Mouse (Mus musculus): ENCODE measurements around the gene Akr1b7.

DNA sequence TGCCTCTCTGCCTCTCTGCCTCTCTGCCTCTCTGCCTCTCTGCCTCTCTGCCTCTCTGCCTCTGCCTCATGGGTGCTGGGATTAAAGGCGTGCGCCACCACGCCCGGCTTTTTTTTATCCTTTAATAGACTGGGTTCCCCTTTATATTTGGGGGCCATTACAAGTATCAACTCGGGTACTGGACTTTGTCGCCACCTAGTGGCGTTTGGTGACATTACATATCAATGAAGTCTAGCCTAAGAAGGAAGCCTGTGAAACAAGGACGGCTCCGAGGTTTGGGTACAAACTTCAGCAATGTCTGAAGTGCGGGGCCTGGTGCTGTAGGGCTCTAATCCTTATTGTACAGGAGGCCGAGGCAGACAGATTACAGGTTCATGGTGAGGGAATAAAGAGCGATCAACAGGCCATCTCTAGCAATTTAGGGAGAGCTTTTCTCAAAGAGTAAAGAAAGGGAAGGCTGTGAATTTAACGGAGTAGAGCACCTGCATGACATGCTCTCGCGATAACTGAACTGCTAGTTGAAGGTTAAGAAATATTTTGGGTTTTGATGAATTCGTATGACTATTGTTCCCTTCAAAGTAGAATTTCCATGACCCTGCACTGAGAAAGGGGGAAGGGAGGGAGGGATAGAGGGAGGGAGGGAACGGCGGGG is 40.3 kb upstream of the Akr1b7 start:
- 0 out of 2 replicates have a peak, but pooled peaks have one; percentile 11 for TF ChIP-seq CTCF (IDR thresholded peaks at IDR 0.05; ENCODE audit: low read depth, low read length)
- no peak for TF ChIP-seq POLR2A (IDR thresholded peaks at IDR 0.05; ENCODE audit: borderline replicate concordance, low read depth, low read length)

All from bone marrow macrophage, adult 2 months (primary cell).